Mouse (Mus musculus) forebrain, postnatal 0 days (tissue): ENCODE data around the gene Icmt. TPM values are rescaled to one million over a fixed set of nuclear protein-coding genes. Genes with fewer than 3 reads are reported as not detected.

Source experiments
- ATAC-seq: fragments of 200-750 bp; cut with Nextera tagmentation; 2 replicates; pipeline ENCODE4 v1.8.0; 2017; ENCODE audit warnings: mild to moderate bottlenecking, moderate library complexity
- DNase-seq: peaks from one replicate; pipeline ENCODE4 v3.0.0-alpha.2; 2015
- H3K27ac ChIP-seq: fragments of 300-500 bp; sonication (generic); 2 replicates; pipeline ENCODE4 v1.5.1; 2014; ENCODE audit warnings: low read depth, mild to moderate bottlenecking, antibody characterized with exemption, low read length, moderate library complexity, mixed read lengths
- H3K27me3 ChIP-seq: fragments of 300-500 bp; sonication (generic); 2 replicates; pipeline ENCODE4 v1.6.1; 2014; ENCODE audit warnings: mild to moderate bottlenecking, low read length, mixed read lengths; ENCODE audit not compliant: insufficient read depth
- H3K36me3 ChIP-seq: fragments of 300-500 bp; sonication (generic); 2 replicates; pipeline ENCODE4 v1.6.1; 2014; ENCODE audit warnings: mild to moderate bottlenecking, moderate library complexity; ENCODE audit not compliant: insufficient read depth
- H3K4me1 ChIP-seq: fragments of 300-500 bp; sonication (generic); 2 replicates; pipeline ENCODE4 v1.6.1; 2014; ENCODE audit warnings: antibody characterized with exemption; ENCODE audit not compliant: insufficient read depth
- H3K4me2 ChIP-seq: fragments of 300-500 bp; sonication (generic); 2 replicates; pipeline ENCODE4 v1.6.1; 2014; ENCODE audit warnings: low read depth, mild to moderate bottlenecking, moderate library complexity
- H3K4me3 ChIP-seq: fragments of 300-500 bp; sonication (generic); 2 replicates; pipeline ENCODE4 v1.5.1; 2014; ENCODE audit warnings: low read depth, low read length, mixed read lengths
- H3K9ac ChIP-seq: fragments of 300-500 bp; sonication (generic); 2 replicates; pipeline ENCODE4 v1.6.1; 2014; ENCODE audit warnings: mild to moderate bottlenecking
- H3K9me3 ChIP-seq: fragments of 300-500 bp; sonication (generic); 2 replicates; pipeline ENCODE4 v1.6.1; 2016; ENCODE audit warnings: low read length
- CTCF ChIP-seq: sonication (generic); IDR thresholded peaks from 2 replicates; pipeline ENCODE4 v1.5.1; 2016; ENCODE audit warnings: antibody characterized with exemption, control low read depth, low read depth
- WGBS: fragments of 180-500 bp; shearing (Covaris S2); extraction: QIAGEN DNeasy Blood & Tissue Kit; methylation state at CpG from one replicate; pipeline ENCODE4 v1.1.7; 2014; 5-methylcytosine and 5-hydroxymethylcytosine counted together
- polyA plus RNA-seq: library from polyadenylated mRNA; unstranded; fragments of >200 nt; fragmentation: Nextera tagmentation; extraction: Ambion mirVana; gene quantifications from 2 replicates; pipeline ENCODE4 v1.2.1, GENCODE M21; 2015
- total RNA-seq: library from RNA; depleted of rRNA; stranded (reverse); fragments of >200 nt; gene quantifications from 2 replicates; pipeline ENCODE4 v1.2.3, GENCODE M21; 2014

Gene Icmt
- total and polyA plus RNA-seq, 2 experiments from 2014 or later: 12.7 to 28.5 TPM

DNA sequence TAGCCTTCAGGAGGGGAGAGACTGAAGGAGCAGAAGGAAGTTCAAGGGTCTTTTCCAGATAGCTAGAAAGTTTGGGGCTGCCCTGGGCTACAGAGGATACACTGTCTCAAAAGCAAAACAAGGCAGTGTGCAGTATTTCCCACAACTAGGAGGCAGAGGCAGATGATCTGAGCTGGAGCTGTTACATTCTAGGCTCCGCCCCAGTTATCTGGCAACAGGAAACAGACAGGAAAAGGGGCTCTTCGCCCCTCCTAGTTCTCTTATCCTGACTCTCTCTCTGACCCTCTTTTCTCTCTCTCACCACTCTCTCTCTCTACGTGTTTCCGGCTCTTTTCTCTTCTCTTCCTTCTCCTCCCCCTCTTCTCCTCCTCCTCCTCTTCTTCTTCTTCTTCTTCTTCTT lies 1.1 kb upstream of the Icmt start:
- TF ChIP-seq CTCF: no peak
- no peak for DNase-seq
- peaks cover 14% of the 10 kb centered on the region for H3K36me3 ChIP-seq
- peaks cover 9% of the 10 kb centered on the region; the same call in 1 of the 2 replicates for H3K4me1 ChIP-seq
- no peak for ATAC-seq
- H3K4me2 ChIP-seq: no peak overlapping the region
- WGBS: 56% methylated on average over 4 of the region's 4 CpGs
- H3K4me3 ChIP-seq: no peak overlapping the region
- peaks cover 41% of the 10 kb centered on the region for H3K27me3 ChIP-seq
- no peaks in the 10 kb centered on the region for H3K9me3 ChIP-seq
- H3K27ac ChIP-seq: no peak overlapping the region
- no peak overlapping the region for H3K9ac ChIP-seq

- H3K9me3 ChIP-seq: no peaks in the 10 kb centered on the region
- WGBS: 16% methylated on average over 8 of the region's 8 CpGs
- no peak for ATAC-seq
- peaks cover 17% of the 10 kb centered on the region for H3K36me3 ChIP-seq
- H3K4me2 ChIP-seq: peak overlapping the region; percentile 78
- no peak for DNase-seq
- no peak overlapping the region for H3K27ac ChIP-seq
- peak overlapping the region; percentile 44 for H3K9ac ChIP-seq
- peaks cover 37% of the 10 kb centered on the region for H3K27me3 ChIP-seq
- H3K4me3 ChIP-seq: peak overlapping the region; percentile 97
- no peak for TF ChIP-seq CTCF
- H3K4me1 ChIP-seq: 0 out of 2 replicates have a peak, but pooled peaks cover 8% of the 10 kb centered on the region
Measured at GRCm38 (mm10) chr4:152296371-152296770, 656 bp upstream of the Icmt start.

DNA sequence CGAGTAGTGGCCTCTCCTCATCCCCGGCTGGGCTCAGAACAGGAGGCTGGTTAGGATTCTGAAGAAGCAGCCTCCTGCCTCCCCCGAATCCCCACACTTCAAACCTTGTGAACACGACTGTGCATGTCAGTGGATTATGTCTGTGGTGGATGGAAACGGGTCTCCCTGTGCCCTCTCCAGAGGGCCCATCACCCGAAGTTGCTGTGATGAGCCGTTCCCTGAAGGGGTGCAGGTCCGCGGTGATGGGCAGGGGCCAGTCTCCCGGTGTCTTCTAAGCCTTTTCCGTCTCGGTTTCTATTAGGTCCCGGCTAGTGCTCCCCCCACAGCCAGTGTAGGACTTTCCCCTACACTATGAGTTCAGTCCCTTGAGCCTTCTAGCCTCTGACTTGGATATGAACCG lies 1.8 kb downstream of the Icmt start:
- ATAC-seq (no peak), DNase-seq (no peak)
- WGBS: 83% methylated on average over 14 of the region's 14 CpGs
- Histone ChIP-seq H3K4me3 (no peak overlapping the region), H3K9ac (peak overlapping the region; percentile 76; the same call in 1 of the 2 replicates), H3K27ac (no peak overlapping the region), H3K9me3 (no peaks in the 10 kb centered on the region), H3K27me3 (peaks cover 14% of the 10 kb centered on the region), H3K4me2 (0 out of 2 replicates have a peak overlapping the region, but pooled peaks have one; percentile 97), H3K4me1 (0 out of 2 replicates have a peak, but pooled peaks cover 8% of the 10 kb centered on the region), H3K36me3 (peaks cover 38% of the 10 kb centered on the region)
- TF ChIP-seq CTCF: no peak

GRCm38 (mm10) chr4:152300375-152300774 lies 3.3 kb downstream of the Icmt start:
- H3K36me3 ChIP-seq: peaks cover 53% of the 10 kb centered on the region
- no peak for DNase-seq
- 63% methylated on average over 8 of the region's 8 CpGs for WGBS

DNA sequence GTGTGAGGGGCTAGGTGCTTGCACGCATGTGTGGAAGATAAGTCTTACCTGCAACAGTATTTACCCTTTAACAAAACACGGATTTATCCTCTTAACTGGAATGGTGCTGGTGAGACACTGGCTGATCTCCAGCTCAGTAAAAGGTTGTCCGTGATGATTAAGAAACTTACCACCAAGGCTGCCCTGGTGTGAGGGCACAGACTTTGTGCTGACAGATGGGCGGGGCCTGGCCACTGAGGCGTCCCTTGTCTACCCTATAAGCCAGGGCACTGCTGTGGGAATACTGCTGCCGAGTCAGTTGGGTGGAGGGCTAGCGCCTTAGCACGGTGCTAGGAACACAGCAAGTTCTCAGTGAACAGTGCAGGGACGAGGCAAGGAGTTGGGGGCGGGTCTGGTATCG lies 5.0 kb downstream of the Icmt start:
- H3K4me3 ChIP-seq: no peak overlapping the region
- WGBS: 72% methylated on average over 11 of the region's 11 CpGs
- DNase-seq (no peak), ATAC-seq (no peak)
- H3K27me3 ChIP-seq: no peaks in the 10 kb centered on the region
- no peak overlapping the region for H3K27ac ChIP-seq
- H3K9ac ChIP-seq: no peak overlapping the region
- TF ChIP-seq CTCF: no peak
- 0 out of 2 replicates have a peak, but pooled peaks cover 8% of the 10 kb centered on the region for H3K4me1 ChIP-seq
- H3K4me2 ChIP-seq: no peak overlapping the region
- H3K36me3 ChIP-seq: peaks cover 53% of the 10 kb centered on the region
- no peaks in the 10 kb centered on the region for H3K9me3 ChIP-seq

More at GRCm38 (mm10) chr4:152300375-152300774, 3.3 kb downstream of the Icmt start:
- Histone ChIP-seq H3K4me3 (no peak overlapping the region), H3K4me2 (no peak overlapping the region), H3K9me3 (no peaks in the 10 kb centered on the region), H3K27me3 (peaks cover 4% of the 10 kb centered on the region; the same call in 1 of the 2 replicates), H3K4me1 (0 out of 2 replicates have a peak, but pooled peaks cover 8% of the 10 kb centered on the region), H3K9ac (no peak overlapping the region), H3K27ac (no peak overlapping the region)
- ATAC-seq: no peak
- TF ChIP-seq CTCF: no peak

GRCm38 (mm10) chr4:152303172-152303571 lies 6.1 kb downstream of the Icmt start:
- 91% methylated on average over 10 of the region's 10 CpGs for WGBS
- ATAC-seq (no peak), DNase-seq (no peak)
- Histone ChIP-seq H3K9ac (no peak overlapping the region), H3K36me3 (peaks cover 53% of the 10 kb centered on the region), H3K4me2 (no peak overlapping the region), H3K9me3 (no peaks in the 10 kb centered on the region), H3K27ac (no peak overlapping the region), H3K27me3 (no peaks in the 10 kb centered on the region), H3K4me1 (0 out of 2 replicates have a peak, but pooled peaks cover 5% of the 10 kb centered on the region), H3K4me3 (no peak overlapping the region)
- TF ChIP-seq CTCF: no peak

- no peak for TF ChIP-seq CTCF
- H3K36me3 ChIP-seq: peaks cover 54% of the 10 kb centered on the region
- no peak overlapping the region for H3K4me3 ChIP-seq
- no peak; the same call in 1 of the 2 replicates for ATAC-seq
- no peaks in the 10 kb centered on the region for H3K27me3 ChIP-seq
- whole genome bisulfite sequencing: 82% methylated on average over 6 of the region's 6 CpGs
- no peak for DNase-seq
- H3K9ac ChIP-seq: no peak overlapping the region
- no peaks in the 10 kb centered on the region for H3K9me3 ChIP-seq
- no peaks in the 10 kb centered on the region for H3K4me1 ChIP-seq
- no peak overlapping the region for H3K27ac ChIP-seq
- H3K4me2 ChIP-seq: no peak overlapping the region
Measured at GRCm38 (mm10) chr4:152304685-152305084, 7.7 kb downstream of the Icmt start.
